Mouse (Mus musculus) c-Kit-positive CD71-negative TER-119-negative erythroid progenitor cells, embryonic 14.5 days (primary cell): ENCODE results near the gene Tbc1d30.
"Not testable (repeated sequence)": the region's sequence is repeated elsewhere in the genome, so short reads cannot be mapped to it uniquely, and the experiment has no call there.

Experiments used
- DNase-seq: peaks from one replicate; pipeline ENCODE4 v3.0.0-alpha.2; 2013; ENCODE audit warnings: low read depth

Gene Tbc1d30

DNA sequence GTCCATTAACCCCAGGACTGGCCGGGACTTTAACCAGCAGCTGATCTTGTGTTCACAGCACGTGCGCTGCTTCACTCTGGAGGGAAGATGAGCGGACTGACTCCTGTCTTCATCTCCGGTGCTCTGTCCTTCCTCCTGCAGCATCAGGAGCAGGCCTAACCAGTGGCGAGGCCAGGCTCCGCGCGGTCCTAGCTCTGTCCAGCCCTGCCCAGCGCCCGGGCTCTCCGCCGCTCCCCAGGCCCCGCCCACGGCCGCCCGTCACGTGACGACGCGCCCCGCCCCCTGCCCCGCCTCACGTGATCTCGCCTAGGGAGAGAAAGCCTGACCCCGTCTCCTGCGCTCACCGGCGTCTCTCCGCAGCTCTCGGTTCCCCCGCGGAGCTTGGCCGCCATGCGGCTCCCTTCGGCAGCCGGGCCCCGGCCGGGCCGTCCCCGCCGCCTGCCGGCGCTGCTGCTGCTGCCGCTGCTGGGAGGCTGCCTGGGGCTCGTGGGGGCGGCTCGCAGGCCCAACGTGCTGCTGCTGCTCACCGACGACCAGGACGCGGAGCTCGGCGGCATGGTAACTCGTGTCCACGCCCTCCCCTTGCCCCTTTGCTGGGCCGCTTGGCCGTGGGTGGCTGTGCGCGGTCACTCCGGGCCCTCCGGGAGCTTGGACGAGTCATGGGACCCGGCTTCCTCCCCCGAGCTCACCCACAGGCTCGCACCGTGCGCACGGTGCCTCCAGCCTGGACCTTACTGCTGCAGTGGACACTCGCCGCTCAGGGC is 13.9 kb upstream of the Tbc1d30 start, which contains the start of gene Gns:
TSS of gene Gns (plus strand) at position 290 of the 764 bp plus-strand sequence.
- peak; percentile 54 for DNase-seq

- no peak for DNase-seq
Observed at GRCm38 (mm10) chr10:121364306-121364705, 13.2 kb upstream of the Tbc1d30 start.

DNA sequence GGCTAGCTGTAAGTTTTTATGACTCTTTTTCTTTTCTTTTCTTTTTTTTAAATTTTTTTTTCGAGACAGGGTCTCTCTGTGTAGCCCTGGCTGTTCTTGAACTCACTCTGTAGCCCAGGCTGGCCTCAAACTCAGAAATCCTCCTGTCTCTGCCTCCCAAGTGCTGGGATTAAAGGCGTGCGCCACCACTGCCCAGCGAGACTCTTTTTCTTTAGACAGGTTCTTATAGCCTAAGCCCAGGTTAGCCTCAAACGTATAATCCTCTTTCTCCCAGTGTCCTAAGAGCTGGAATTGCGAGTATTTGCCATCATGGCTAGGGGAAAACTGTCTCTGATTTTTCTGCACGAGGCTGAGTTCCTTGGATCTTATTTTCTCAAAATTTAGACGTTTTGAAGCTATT is 12.1 kb upstream of the Tbc1d30 start:
- no peak for DNase-seq

DNA sequence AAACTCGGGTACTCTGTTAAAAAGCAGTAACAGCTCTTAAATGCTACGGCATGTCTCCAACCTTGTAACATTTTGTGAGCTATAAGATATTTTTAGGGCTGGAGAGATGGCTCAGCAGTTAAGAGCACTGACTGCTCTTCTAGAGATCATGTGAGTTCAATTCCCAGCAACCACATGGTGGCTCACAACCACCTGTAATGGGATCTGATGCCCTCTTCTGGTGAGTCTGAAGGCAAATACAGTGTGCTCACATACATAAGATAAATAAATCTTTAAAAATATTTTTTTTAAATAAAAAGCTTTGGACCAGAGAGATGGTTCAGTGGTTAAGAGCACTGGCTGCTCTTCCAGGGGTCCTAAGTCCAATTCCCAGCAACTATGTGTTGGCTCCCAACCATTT is 9.3 kb upstream of the Tbc1d30 start:
- no peak for DNase-seq

GRCm38 (mm10) chr10:121351692-121352290 is 713 bp upstream of the Tbc1d30 start:
- no peak for DNase-seq

DNA sequence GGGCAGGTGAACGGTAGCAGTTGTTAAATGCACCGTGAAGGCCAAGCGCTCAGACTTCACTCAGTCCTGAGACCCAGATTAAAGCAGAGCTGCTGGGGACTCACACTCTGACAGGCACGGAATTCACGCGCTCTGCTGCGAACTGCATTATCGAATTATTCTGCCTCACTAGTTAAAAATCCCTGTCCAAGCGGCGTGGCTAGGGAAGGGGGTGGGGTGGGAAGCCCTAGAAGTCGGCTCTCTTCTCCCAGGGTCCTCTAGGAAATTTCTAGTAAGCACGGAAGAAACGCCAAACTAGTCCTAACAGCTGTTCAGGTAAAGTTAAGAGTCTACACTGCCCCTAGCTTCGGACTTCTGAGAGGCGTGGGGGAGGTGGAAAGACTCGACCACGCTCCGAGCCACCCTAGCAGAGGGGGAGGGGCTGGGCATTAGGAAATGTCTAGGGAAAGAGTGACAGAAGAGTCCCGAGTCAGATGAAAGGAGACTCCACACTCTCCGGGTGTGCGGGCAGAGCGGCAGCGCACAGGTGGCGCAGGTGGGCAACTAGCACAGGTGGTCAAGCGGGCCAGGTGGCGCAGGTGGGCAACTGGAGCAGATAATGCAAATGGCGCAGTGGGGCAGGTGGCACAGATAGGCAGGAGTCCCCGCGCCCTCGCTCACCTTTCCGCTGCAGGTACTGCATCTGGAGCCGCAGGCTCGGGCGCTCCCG is 567 bp downstream of the Tbc1d30 start:
- DNase-seq: no peak

DNA sequence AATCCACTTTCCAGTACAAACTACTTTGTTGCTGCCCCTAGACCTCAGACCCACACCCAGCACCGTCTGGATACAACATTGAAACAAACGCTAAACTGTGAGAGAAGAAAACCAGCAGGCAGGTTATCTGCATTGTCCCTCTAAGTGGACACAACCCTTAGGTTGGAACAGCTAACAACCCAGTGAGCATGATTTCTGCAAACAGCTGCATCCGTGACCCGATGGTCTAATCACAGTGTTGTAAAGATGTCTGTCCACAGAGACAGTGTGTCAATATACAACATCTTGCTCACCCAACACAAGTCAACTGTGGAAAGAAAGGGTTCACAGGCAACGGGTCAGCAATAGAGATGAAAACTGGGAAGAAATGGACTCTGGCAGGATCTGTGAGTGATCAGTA is 1.8 kb downstream of the Tbc1d30 start:
- DNase-seq: no peak

DNA sequence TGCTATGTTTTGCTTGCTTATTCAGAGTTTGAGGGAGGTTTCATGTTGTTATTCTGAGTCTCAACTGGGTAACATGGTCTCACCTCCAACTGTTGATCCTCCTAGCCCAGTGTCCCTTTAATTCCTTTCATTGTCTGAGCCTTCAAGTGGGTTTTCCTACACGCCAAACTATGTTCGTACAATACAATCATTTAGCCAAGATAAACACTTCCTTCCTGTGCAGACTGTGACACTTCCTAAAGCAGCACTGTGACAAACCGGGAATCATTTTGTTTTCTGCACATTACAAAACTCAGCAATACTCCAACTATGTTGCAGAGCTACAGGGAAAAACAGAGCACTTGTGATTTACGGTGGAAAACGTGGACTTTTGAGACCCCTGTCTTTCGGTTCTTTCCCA is 7.2 kb downstream of the Tbc1d30 start:
- no peak for DNase-seq

- DNase-seq: no peak
Observed at GRCm38 (mm10) chr10:121342260-121342659, 8.8 kb downstream of the Tbc1d30 start.

DNA sequence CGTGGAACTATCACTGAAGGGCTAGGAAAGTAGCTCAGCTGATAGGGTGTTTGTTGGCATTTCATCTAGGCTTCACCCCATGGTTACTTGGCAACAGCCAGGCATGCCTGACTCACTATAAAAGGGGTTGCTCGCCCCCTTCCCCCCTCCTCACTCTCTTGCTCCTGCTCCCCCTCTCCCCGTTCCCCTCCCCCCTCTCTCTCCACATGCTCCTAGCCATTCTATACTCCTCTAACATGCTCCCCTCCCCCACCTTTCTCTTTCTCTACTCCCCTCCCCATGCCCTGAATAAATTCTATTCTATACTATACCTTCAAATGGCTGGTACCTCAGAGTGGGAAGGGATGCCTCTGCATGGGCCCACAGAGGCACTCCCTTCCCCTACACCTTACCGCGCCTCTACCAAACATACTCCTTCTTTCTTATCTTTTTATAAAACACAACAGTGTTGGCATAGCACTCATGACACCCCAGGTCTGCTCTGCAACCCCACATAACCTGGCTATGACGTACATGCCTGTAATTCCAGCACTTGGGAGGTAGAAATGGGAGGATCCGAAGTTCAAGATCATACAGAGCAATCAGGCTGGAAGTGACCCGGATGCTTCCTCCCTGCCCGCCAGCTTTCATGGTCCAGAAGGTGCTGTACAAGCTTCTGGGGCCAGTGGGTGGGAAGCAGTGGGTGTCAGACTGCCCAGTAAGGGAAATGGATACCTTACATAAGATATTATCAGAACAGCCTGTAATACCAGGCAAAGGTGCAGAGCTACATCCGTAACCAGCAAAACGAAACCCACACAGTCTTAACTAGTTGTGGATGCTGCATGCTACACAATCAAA is 10.1 kb downstream of the Tbc1d30 start:
- DNase-seq: no peak

DNA sequence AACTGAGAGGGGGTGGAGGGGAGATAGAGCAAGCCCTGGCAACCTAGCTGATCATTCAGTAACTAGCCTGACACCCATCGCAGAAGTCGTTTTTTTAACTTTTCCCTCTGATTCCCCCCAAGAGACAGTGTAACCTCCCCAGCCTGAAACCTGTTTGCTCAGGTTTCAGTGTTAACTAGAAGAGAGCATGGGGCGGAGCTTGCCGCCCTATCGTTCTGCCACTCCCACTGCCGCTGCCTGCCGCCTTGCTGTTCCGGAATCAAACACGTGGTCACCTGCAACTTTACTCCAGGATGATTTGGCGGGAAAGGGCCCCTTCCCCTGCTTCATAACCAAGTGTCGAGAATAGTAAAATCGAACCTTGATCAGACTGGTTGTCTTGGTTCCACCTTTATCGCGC is 14.5 kb downstream of the Tbc1d30 start:
- not testable (repeated sequence) for DNase-seq

DNA sequence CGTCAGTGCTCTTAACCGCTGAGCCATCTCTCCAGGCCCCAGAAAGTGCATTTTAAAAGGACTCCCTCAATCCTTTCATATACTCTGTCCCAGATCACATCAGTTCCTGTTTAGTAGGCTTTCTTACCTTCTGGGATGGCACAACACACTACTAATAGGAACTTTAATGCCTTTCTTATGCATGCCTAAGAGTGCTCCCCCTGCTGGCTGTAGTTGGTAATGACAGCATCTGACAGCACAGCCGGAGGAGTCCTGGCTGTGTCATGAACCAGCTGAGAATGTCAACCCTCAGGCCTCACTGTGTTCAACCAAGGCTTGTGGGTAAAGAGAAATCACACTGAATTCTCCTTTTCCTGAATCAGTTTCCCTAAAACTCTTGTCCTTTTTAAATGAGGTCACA is 16.5 kb downstream of the Tbc1d30 start:
- peak; percentile 43 for DNase-seq

- peak; percentile 59 for DNase-seq
Observed at GRCm38 (mm10) chr10:121330940-121331339, 20.1 kb downstream of the Tbc1d30 start.

GRCm38 (mm10) chr10:121329586-121329985 is 21.5 kb downstream of the Tbc1d30 start:
- DNase-seq: no peak

GRCm38 (mm10) chr10:121326167-121326566 is 24.9 kb downstream of the Tbc1d30 start:
- DNase-seq: no peak

DNA sequence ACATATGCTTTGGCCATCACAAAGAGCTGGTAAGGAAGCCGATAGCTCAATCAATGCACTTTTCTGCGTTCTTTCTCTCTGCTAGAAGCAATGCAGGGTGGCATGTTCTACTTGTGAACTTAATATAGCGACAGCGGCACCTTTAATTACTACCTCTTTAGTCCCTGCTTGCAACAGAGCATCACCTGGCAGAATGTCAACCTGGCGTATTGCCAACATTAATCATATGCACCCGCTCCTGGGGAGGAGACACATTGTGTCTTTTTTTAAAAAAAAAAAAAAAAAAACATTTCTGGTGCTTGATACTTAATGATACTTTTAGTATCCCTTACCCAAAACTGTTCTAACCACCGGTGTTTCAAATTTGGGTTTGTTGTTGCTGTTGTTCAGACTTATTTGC is 27.6 kb downstream of the Tbc1d30 start:
- DNase-seq: no peak

DNA sequence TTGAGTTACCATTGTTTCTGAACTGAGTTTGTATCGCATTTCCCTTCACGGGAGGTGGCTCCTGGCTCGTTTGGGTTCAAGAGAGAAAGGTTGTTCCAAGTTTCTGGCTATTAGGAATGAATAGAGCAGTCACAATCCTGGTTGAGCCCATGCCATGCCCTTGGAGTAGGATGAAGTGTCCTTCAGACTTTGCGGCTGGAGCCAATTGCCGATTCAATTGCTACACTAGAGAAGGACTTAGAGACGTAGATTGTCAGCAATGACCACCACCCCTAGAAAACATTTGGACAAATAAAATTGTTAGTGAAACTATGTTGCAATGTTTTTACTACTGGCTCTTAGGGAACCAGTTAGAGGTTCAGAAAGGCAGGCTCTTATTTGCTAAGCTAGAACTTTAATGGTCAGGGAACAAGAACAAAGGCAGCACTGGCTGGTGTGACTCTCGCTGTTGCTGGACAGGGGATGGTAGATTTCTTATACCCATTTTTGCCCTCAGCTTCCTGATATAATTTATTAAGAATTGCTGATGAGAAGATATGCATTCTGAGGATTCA is 32.6 kb downstream of the Tbc1d30 start:
- no peak for DNase-seq

DNA sequence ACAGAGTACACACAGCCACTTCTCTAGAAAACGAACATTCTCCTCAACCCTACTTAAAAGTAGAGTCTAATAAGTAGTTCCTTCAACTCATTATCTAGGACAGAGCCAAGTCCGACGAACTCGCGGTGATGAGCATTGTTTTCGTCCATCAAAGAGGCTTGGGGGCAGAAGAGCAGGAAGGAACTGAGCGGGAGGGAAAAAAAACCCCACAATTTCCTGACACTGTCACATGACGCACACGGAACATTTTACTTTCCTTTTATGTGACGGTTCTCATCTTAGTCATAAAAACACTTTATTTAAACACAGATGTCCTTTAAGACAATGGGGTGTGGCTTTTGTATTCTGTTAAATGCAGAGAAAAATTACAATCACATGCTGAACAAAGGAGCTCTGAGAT is 34.7 kb downstream of the Tbc1d30 start:
- no peak for DNase-seq

DNA sequence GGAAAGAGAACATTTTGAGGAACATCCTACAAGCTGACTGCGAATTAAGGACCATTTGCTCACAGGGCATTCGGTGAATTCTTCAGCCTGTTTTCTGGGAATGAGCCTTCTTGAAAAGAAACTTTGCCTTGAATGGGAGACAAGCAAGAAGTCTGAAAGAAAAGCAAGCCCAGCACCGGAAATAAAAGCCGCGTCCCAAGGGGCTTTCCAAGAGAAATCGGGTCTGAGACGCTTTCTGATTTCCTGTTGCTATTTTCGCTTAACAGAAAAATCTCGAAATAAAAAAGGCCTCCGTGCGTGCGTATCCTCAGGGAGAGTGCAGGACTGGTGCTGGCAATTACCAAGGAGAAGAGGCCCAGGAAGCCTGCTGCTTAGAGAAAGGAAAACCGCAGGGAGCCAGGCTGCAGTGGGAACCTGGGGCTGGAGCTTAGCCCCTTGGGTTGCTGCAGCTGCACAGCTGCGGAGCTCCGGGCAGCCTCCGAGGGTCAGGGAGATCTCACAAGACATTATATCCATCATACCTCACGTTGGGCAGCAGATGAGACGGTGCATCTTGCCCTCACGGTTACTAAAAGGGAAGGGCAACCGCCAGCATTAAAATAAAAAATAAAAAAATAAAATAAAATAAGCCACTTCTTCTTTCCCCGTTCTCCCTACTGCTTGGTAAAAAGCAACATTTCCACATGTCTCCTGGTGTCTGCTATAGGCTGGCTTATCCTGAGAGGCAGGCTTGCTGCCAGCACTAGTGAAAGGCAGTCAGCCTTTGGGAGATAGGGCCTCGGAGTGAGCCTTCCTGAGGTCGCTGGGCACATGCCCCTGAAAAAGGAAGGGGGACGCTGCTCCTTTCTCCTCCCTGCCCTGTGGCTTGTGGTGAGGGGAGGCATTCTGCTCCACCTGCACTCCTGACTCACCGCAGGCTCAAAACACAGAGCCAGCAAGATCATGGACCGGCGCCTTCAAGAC is 35.5 kb downstream of the Tbc1d30 start:
- DNase-seq: no peak

- DNase-seq: no peak
Observed at GRCm38 (mm10) chr10:121314186-121314585, 36.9 kb downstream of the Tbc1d30 start.

DNA sequence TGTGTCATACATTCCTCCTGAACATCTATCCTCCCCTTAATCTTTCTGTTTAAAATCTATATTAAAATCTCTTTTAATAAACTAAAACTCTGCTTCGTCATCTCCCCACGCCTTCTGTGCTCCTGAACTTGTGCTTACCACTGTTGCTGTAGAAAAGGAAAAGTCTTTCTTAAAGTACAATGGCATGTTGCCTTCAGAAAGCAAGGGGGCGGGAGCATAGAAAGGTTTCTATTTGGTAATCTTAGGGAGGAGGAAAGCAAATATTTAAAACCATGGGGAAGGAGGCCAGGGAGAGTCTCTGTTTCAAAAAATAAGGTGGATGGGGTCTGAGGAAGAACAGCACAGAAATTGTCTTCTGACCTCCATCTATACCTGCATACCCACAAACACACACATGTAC is 38.0 kb downstream of the Tbc1d30 start:
- DNase-seq: no peak
